Mouse (Mus musculus) embryonic facial prominence, embryonic 14.5 days (tissue): ENCODE measurements at regions not wholly inside any gene's neighbourhood (a gene's known extent, or its start where the extent isn't known, plus 50 kb on each side); places are given as distances from the start of the nearest gene placed in this dataset.
A peak's percentile ranks its signal among the peaks of the same experiment; 100 is the strongest.

Experiments used
- ATAC-seq: fragments of 200-750 bp; cut with Nextera tagmentation; 2 replicates; pipeline ENCODE4 v1.8.0; 2017; ENCODE audit warnings: low read depth, moderate number of reproducible peaks, moderate TSS enrichment
- DNase-seq: peaks from one replicate; pipeline ENCODE4 v3.0.0-alpha.2; 2015; ENCODE audit warnings: low spot score
- H3K27ac ChIP-seq: fragments of 300-500 bp; sonication (generic); replicated peaks from 2 replicates; pipeline ENCODE4 v1.5.1; 2014; ENCODE audit warnings: low read depth, mild to moderate bottlenecking, low read length, moderate library complexity
- H3K27me3 ChIP-seq: fragments of 300-500 bp; sonication (generic); replicated peaks from 2 replicates; pipeline ENCODE4 v1.6.1; 2014; ENCODE audit warnings: low read length; ENCODE audit not compliant: control insufficient read depth, insufficient read depth
- H3K36me3 ChIP-seq: fragments of 300-500 bp; sonication (generic); 2 replicates; pipeline ENCODE4 v1.6.1; 2014; ENCODE audit warnings: low read length, mixed read lengths; ENCODE audit not compliant: control insufficient read depth, insufficient read depth
- H3K4me1 ChIP-seq: fragments of 300-500 bp; sonication (generic); 2 replicates; pipeline ENCODE4 v1.6.1; 2014; ENCODE audit warnings: antibody characterized with exemption, low read length; ENCODE audit not compliant: control insufficient read depth, insufficient read depth
- H3K4me2 ChIP-seq: fragments of 300-500 bp; sonication (generic); 2 replicates; pipeline ENCODE4 v1.6.1; 2014; ENCODE audit warnings: low read depth, mild to moderate bottlenecking, low read length, moderate library complexity, mixed read lengths
- H3K4me3 ChIP-seq: fragments of 300-500 bp; sonication (generic); 2 replicates; pipeline ENCODE4 v1.5.1; 2014; ENCODE audit warnings: low read depth, mild to moderate bottlenecking, low read length
- H3K9ac ChIP-seq: fragments of 300-500 bp; sonication (generic); 2 replicates; pipeline ENCODE4 v1.6.1; 2014; ENCODE audit warnings: low read depth, mild to moderate bottlenecking, low read length, moderate library complexity, mixed read lengths
- H3K9me3 ChIP-seq: fragments of 300-500 bp; sonication (generic); 2 replicates; pipeline ENCODE4 v1.6.1; 2016; ENCODE audit warnings: low read length; ENCODE audit not compliant: control insufficient read depth
- WGBS: fragments of 180-500 bp; shearing (Covaris S2); extraction: QIAGEN DNeasy Blood & Tissue Kit; methylation state at CpG from one replicate; pipeline ENCODE4 v1.1.7; 2014; 5-methylcytosine and 5-hydroxymethylcytosine counted together

DNA sequence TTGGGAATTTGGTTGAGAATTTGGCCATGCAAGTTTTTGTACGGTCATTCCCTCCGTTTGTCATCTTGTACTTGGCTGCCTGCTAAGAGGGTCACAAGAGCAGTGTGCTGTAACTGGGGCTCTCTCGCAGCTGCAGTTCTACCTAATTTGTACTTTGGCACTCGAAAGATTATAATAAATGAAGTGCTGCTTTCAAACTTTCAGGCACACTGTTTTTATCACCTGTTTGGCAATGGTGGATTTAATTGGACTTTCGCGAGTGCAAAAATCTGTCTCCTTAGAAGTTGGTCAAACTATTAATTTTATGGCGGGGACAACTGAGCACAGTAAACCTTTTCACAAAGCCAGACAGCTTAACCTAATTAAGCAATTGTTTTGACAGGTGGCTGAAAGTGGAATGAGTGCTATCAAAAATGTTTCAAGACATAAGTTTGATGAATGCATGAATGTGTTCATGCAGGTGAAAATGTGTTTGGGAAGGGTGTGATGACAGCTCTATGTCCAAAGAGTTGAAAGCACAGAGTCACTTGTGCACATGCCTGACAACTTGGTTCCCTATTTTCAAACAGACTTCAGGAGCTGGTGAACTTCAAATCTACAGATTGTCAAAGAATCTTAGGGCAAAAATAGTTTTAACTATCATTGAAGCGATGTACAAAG is 158.2 kb downstream of the Flrt2 start:
- Histone ChIP-seq H3K9me3 (no peaks in the 10 kb centered on the region), H3K4me3 (no peak overlapping the region), H3K4me1 (no peaks in the 10 kb centered on the region), H3K36me3 (no peaks in the 10 kb centered on the region), H3K9ac (no peak overlapping the region), H3K27me3 (no peaks in the 10 kb centered on the region), H3K4me2 (no peak overlapping the region), H3K27ac (no peak overlapping the region)
- WGBS, result 52% methylated on average over 8 of the region's 8 CpGs
- DNase-seq, result peak; percentile 7
- no peak for ATAC-seq

DNA sequence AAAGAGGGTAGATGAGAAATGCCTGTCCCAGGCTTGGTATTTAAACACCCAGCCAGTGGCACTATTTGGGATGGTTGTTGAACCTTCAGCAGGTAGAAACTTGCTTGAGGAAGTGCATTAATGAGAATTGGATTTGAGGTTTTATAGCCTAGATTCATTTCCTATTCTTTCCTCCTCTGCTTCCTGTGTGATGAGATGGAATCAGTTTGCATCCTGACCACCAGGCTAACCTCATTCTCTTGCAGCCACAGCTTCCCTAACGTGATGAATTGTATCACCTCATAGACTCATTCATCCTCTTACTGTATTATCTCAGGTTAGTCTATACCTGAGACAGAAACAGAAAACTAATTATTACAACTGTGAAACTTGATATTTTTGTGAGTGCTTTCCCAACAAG is 185.6 kb downstream of the Flrt2 start:
- no peak for ATAC-seq
- DNase-seq, result no peak
- Histone ChIP-seq H3K36me3 (no peaks in the 10 kb centered on the region), H3K4me2 (no peak overlapping the region), H3K27ac (no peak overlapping the region), H3K4me1 (no peaks in the 10 kb centered on the region), H3K27me3 (no peaks in the 10 kb centered on the region), H3K4me3 (no peak overlapping the region), H3K9me3 (no peaks in the 10 kb centered on the region), H3K9ac (no peak overlapping the region)
- 77% methylated on average over 1 of the region's 1 CpGs for WGBS
